17 mouse cellular contexts compared by ENCODE assay signal in genomic region chr11:103658189-103658588, GRCm38 (mm10). TPM values are rescaled to one million over a fixed set of nuclear protein-coding genes. Genes with fewer than 3 reads are reported as not detected.
DNase-seq lines count a peak whose midpoint lies in the region; ATAC-seq lines count a peak whose summit lies in the region.
"Had no signal": no experiment of that assay in that cellular context is flagged by ENCODE, and none has a peak within 500 bp of the region (broad histone marks: within the 10 kb centered on the region; RNA-seq: fewer than 3 reads in every experiment).

No protein-coding gene starts in this region.

- intact Hi-C loops in left cerebral cortex, postnatal 25 days (cut with DNase I), result no loop called here

- no peak for ATAC-seq in megakaryocyte progenitor cell, adult 5-6 weeks (replicated peaks; ENCODE audit: poor library complexity)
- ATAC-seq: hindbrain, embryonic 16.5 days had no signal

- peak; percentile 61 to 73 for DNase-seq in cerebellum, postnatal 14 days
- no peak for DNase-seq in cerebellum, postnatal 25 days
- DNase-seq in left cerebral cortex, postnatal 25 days (ENCODE audit: low spot score in 2 of 2), result peak; percentile 13 to 66
- DNase-seq in left cerebral cortex, adult 18-20 months (ENCODE audit: low spot score in 2 of 2), result no peak
- DNase-seq in retina, postnatal 1 day, result peak; percentile 21
- DNase-seq in retina, embryonic 14.5 days (ENCODE audit: low spot score), result no peak
- DNase-seq: adrenal gland, postnatal 10 days; cerebellum, adult 2 months; cerebellum, postnatal 36 days; gastrocnemius, postnatal 36 days; heart, adult 11 months; heart, postnatal 36 days had no signal

RNA-seq across cellular contexts. Expression of gene Rprml, which starts 8.8 kb away (rescaled TPM):
- total RNA-seq in left cerebral cortex, postnatal 25 days (2021), result 10 to 100 TPM; 84.4 to 96.3 TPM
- total RNA-seq in left cerebral cortex, adult 18-20 months (2021), result 10 to 100 TPM; 84.7 to 92.0 TPM
- total RNA-seq in megakaryocyte progenitor cell, adult 5-6 weeks (2015), result not detected in 2 replicates
- not detected in 2 replicates for total RNA-seq in megakaryocyte progenitor cell, adult 5-6 weeks (2017)
- total RNA-seq: gastrocnemius, postnatal 36 days; heart, postnatal 36 days; MEL had no signal

RNA-seq across cellular contexts. Expression of gene Lyzl6, which starts 19.5 kb away (rescaled TPM):
- total RNA-seq in left cerebral cortex, postnatal 25 days (2021), result not detected
- total RNA-seq in left cerebral cortex, adult 18-20 months (2021), result not detected
- not detected in 2 replicates for total RNA-seq in megakaryocyte progenitor cell, adult 5-6 weeks (2015)
- total RNA-seq in megakaryocyte progenitor cell, adult 5-6 weeks (2017), result not detected in 2 replicates
- total RNA-seq: adrenal gland, postnatal 10 days; adrenal gland, postnatal 4 days; gastrocnemius, adult 8-10 months; gastrocnemius, postnatal 36 days; heart, postnatal 36 days; MEL had no signal

RNA-seq across cellular contexts. Expression of gene Gm884, which starts 37.2 kb away (rescaled TPM):
- total RNA-seq in left cerebral cortex, postnatal 25 days (2021), result not detected
- total RNA-seq in left cerebral cortex, adult 18-20 months (2021), result under 1 TPM; 0.02 to 0.05 TPM
- total RNA-seq in megakaryocyte progenitor cell, adult 5-6 weeks (2015), result not detected in 2 replicates
- total RNA-seq in megakaryocyte progenitor cell, adult 5-6 weeks (2017), result not detected in 2 replicates
- total RNA-seq: adrenal gland, postnatal 10 days; adrenal gland, postnatal 4 days; gastrocnemius, adult 8-10 months; gastrocnemius, postnatal 36 days; heart, postnatal 36 days; MEL had no signal

RNA-seq across cellular contexts. Expression of gene Gosr2, which starts 39.5 kb away (rescaled TPM):
- total RNA-seq in left cerebral cortex, postnatal 25 days (2021), result 10 to 100 TPM; 70.8 to 72.4 TPM
- total RNA-seq in left cerebral cortex, adult 18-20 months (2021), result 10 to 100 TPM; 70.3 to 80.4 TPM
- total RNA-seq in megakaryocyte progenitor cell, adult 5-6 weeks (2015), result 42.3 and 48.3 TPM in 2 replicates
- total RNA-seq in megakaryocyte progenitor cell, adult 5-6 weeks (2017), result 42.2 and 44.1 TPM in 2 replicates

Comparison
In these comparisons a context has a peak if more than half of its experiments do, and no peak if none do; other contexts are left out.
1. DNase-seq: peak in cerebellum, postnatal 14 days (2 of 2), left cerebral cortex, postnatal 25 days (2 of 2) and retina, postnatal 1 day (single experiment); none in cerebellum, postnatal 25 days (0 of 2), left cerebral cortex, adult 18-20 months (0 of 2) and retina, embryonic 14.5 days (single experiment).
2. RNA of gene Rprml, which starts 8.8 kb away (total RNA-seq): 84.4 to 96.3 TPM in left cerebral cortex, postnatal 25 days and 84.7 to 92.0 TPM in left cerebral cortex, adult 18-20 months; not detected in megakaryocyte progenitor cell, adult 5-6 weeks; every median in the first group is over 10 times any median in the second.